Mouse (Mus musculus) heart, adult 18-20 months (tissue): ENCODE measurements at regions not wholly inside any gene's neighbourhood (a gene's known extent, or its start where the extent isn't known, plus 50 kb on each side); places are given as distances from the start of the nearest gene placed in this dataset.

Experiments used
- DNase-seq, 2 experiments: peaks; one replicate each; pipeline ENCODE4 v3.0.0; 2021 to 2022; ENCODE audit warnings: mixed read lengths in 1 of 2

GRCm38 (mm10) chr6:49893113-49893512 is 70.6 kb downstream of the Npy start:
- DNase-seq: no peak

GRCm38 (mm10) chr6:49899146-49899545 is 76.6 kb downstream of the Npy start:
- no peak for DNase-seq

DNA sequence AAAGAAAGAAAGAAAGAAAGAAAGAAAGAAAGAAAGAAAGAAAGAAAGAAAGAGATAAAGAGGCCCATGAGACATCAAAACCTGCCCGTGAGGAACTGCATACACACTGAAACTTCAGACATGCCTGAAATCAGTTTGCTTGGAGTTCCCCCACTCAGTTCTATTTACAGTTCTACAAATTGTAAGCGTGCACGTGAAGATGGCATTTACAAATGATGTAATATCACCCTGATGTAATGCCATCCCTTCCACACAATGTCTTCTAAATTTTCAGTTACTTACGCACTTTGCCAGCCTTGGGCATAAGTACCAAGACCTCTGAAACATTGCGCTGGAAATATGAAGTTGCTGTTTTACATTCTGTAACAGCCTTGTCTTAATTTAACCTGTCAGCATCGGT is 79.0 kb downstream of the Npy start:
- DNase-seq: no peak

GRCm38 (mm10) chr6:49904001-49904400 is 81.5 kb downstream of the Npy start:
- DNase-seq: no peak

- DNase-seq: peak; percentile 7 to 9
Observed at GRCm38 (mm10) chr6:49906456-49906855, 83.9 kb downstream of the Npy start.

DNA sequence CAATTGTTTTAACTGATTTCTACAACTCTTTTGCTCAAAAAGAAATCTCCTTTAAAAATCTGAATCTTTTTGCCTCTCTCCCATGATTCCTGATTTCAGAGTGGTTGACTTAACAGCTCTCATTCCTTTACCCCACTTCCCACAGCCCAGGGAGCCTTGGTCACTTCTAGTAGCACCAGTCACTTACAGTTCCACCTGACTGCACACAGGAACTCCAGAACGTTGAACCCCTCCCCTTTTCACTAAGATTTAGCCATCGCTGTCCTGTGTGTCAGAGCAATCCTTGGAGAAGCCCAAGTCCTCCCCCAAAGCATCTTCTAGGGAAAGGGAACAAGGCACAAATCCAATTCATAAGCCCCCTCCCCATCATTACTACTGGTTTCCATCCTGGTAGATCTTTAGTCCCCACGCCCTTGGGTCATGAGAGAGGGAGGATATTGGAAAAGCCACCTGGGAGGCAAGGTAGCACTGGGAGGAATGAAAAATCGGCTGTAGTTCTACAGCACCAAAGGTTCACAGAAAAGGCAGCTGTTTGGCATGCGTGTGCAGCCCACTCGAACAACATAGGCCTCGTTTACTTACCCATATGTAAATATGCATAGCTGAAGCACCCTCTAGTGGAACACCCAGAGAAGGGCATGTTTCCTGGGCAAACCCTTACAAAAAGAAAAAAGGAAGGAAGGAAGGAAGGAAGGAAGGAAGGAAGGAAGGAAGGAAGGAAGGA is 96.7 kb downstream of the Npy start:
- peak in 1 of 2 experiments; percentile 17 for DNase-seq

- no peak for DNase-seq
Observed at GRCm38 (mm10) chr6:49919813-49920170, 97.3 kb downstream of the Npy start.

DNA sequence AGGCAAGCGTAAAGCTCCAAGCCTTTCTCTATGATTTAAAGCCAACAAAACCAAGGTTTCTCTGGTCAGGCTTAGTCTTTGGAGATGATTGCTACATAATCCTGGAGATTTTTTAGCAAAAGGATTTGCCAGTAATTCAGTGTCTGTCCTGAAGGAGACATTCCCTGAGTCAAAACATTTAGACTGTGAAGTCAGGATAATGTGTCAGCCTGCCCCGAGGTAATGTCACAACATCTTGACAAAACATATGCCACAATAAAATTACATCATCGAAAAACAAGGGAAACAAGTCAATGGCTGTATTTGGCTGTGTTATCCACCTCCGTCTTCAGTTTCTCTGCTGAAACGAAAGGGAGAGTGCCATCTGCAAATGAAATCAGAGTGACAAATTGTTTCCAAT is 101.8 kb downstream of the Npy start:
- DNase-seq: no peak

GRCm38 (mm10) chr6:49928075-49928474 is 105.6 kb downstream of the Npy start:
- DNase-seq: no peak

- DNase-seq: peak in 1 of 2 experiments; percentile 18
Observed at GRCm38 (mm10) chr6:49930104-49930503, 107.6 kb downstream of the Npy start.

- DNase-seq: no peak
Observed at GRCm38 (mm10) chr6:49943087-49943486, 120.6 kb downstream of the Npy start.

DNA sequence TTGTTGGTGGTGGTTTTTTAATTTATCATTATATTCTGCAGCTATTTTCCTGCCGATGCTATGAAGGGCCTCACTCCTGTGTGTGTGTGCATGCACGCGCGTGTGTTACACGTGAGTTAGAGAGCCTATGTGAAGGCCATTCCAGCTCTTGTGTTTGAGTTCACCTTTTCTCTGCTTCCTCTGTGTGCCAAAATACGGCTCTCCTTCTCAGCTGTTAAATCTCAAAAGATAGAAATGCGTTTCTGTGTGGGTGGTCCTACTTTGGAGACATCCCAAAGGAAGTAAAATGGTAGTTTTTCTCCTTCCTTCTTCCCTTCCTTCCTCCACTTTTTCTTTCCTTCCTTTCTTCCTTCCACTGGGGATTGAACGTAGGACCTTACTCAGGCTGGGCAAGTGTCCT is 136.4 kb downstream of the Npy start:
- DNase-seq: no peak

- no peak for DNase-seq
Observed at GRCm38 (mm10) chr6:49961166-49961565, 138.7 kb downstream of the Npy start.

GRCm38 (mm10) chr6:49965944-49966545 is 143.5 kb downstream of the Npy start:
- no peak for DNase-seq

- no peak for DNase-seq
Observed at GRCm38 (mm10) chr6:49966555-49966954, 143.5 kb upstream of the Mpp6 start.

GRCm38 (mm10) chr6:49973258-49973865 is 136.7 kb upstream of the Mpp6 start:
- DNase-seq: no peak

GRCm38 (mm10) chr6:49977783-49978182 is 132.3 kb upstream of the Mpp6 start:
- no peak for DNase-seq

GRCm38 (mm10) chr6:49983740-49984139 is 126.3 kb upstream of the Mpp6 start:
- DNase-seq: no peak

GRCm38 (mm10) chr6:49985127-49985526 is 124.9 kb upstream of the Mpp6 start:
- DNase-seq: no peak

- no peak for DNase-seq
Observed at GRCm38 (mm10) chr6:49987141-49987540, 122.9 kb upstream of the Mpp6 start.

GRCm38 (mm10) chr6:49987541-49988210 is 122.4 kb upstream of the Mpp6 start:
- DNase-seq: no peak

DNA sequence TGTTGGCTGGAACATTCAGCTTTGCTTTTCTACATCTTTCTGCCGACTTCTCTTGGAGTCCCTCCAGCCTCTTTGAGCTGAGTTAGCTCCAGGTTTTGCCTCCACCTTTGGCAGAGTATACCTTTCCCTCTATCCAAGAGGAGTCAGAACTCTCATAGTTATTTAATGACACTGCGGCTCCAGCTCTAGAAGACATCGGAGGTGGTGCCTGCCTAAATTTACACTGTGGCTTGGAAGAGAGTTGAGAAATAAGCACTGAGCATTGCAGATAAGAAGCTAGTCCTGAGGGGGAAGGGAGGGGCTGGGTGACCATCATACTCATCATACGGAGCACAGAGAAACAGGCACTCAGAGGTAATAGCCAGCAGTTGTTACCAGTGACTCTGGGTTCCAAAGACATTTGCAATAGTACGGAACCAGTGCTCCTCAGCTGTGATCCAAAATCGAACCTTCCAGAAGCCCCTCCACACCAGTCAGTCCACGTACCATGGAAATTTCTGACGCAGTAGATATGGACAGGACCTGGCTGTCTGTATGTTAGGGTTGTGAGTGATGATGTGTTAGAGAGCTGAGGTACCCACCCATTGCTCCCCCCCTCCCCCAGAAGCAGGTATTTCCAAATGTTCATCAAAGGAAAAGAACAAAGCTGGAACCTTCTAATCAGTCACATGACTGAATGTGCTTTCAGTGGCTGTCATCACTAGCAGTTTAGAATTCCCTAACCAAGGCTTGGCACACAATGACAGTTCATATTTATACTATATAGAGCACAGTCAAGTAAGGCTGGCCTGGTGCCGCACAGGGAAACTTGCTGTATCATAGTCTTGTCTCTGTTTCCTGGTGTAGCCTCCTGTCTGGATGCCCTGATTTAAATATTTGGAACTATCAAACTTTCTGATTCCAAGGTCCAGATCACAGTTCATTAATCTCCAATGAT is 120.2 kb upstream of the Mpp6 start:
- peak; percentile 19 to 20 for DNase-seq
